Mouse (Mus musculus) embryonic stem cell, embryonic (primary cell): Measurements from ENCODE around the gene Erc2.

Source experiments
- CTCF ChIA-PET, 4 experiments: fragments of 300-600 bp in 2 of 4; fragments of 350-600 bp in 2 of 4; sonication (Branson Sonifier 250); formaldehyde crosslinking; loops; one replicate each; lab custom pipeline; 2022; ENCODE audit warnings: inconsistent platforms in 2 of 4; lab: Charles Lee
- POLR2A ChIA-PET, 4 experiments: fragments of 300-600 bp in 2 of 4; fragments of 350-600 bp in 2 of 4; sonication (Branson Sonifier 250); formaldehyde crosslinking; loops; one replicate each; lab custom pipeline; 2022; ENCODE audit warnings: antibody characterized with exemption in 4 of 4, inconsistent platforms in 1 of 4; lab: Charles Lee

The Erc2 gene

GRCm38 (mm10) chr14:27789066-27789898, 167.1 kb downstream of the Erc2 start:
- ChIA-PET POLR2A (interaction anchor here in 1 of 4 experiments (0.6 to 1.0 kb wide), 2 partner anchors 160 to 595 kb away, joined by 3 to 5 read pairs; no protein-coding TSS in a partner anchor), CTCF (no interaction called here)

GRCm38 (mm10) chr14:27798184-27798934, 176.1 kb downstream of the Erc2 start:
- CTCF ChIA-PET: interaction anchor here in 3 of 4 experiments (1.6 to 2.0 kb wide), 4 partner anchors 10 to 709 kb away, joined by 4 to 12 read pairs (median 8); no protein-coding TSS in a partner anchor
- POLR2A ChIA-PET: interaction anchor here (0.5 to 1.4 kb wide), 7 partner anchors 10 to 1881 kb away, joined by 3 to 5 read pairs (median 3); no protein-coding TSS in a partner anchor

GRCm38 (mm10) chr14:27800766-27801165, 178.5 kb downstream of the Erc2 start:
- ChIA-PET POLR2A (interaction anchor here in 1 of 4 experiments (0.8 kb wide), 1 partner anchor 159 kb away, joined by 3 read pairs; no protein-coding TSS in a partner anchor), CTCF (no interaction called here)

- POLR2A ChIA-PET: interaction anchor here in 1 of 4 experiments (0.5 kb wide), 1 partner anchor 615 kb away, joined by 4 read pairs; no protein-coding TSS in a partner anchor
- CTCF ChIA-PET: interaction anchor here in 1 of 4 experiments (0.6 to 1.6 kb wide), 2 partner anchors 223 to 704 kb away, joined by 3 to 5 read pairs; no protein-coding TSS in a partner anchor
These were observed 181.7 kb downstream of the Erc2 start for GRCm38 (mm10) chr14:27803961-27804360.

- ChIA-PET POLR2A (interaction anchor here in 1 of 4 experiments (0.9 kb wide), 1 partner anchor 209 kb away, joined by 3 read pairs; no protein-coding TSS in a partner anchor), CTCF (interaction anchor here in 1 of 4 experiments (0.7 to 0.9 kb wide), 2 partner anchors 32 to 483 kb away, joined by 3 read pairs; no protein-coding TSS in a partner anchor)
These were observed 182.8 kb downstream of the Erc2 start for GRCm38 (mm10) chr14:27805064-27805463.

- ChIA-PET CTCF (interaction anchor here (0.5 to 2.3 kb wide), 14 partner anchors 10 to 1303 kb away, joined by 3 to 12 read pairs (median 5); no protein-coding TSS in a partner anchor), POLR2A (interaction anchor here in 3 of 4 experiments (0.9 to 2.2 kb wide), 6 partner anchors 9 to 699 kb away, joined by 3 to 4 read pairs (median 3); partner anchors contain the start of gene Erc2 (in 1 of the 3))
These were observed 185.9 kb downstream of the Erc2 start for GRCm38 (mm10) chr14:27808080-27808479.

- POLR2A ChIA-PET: interaction anchor here (0.6 to 2.2 kb wide), 7 partner anchors 10 to 699 kb away, joined by 3 to 4 read pairs (median 3); partner anchors contain the start of gene Erc2 (in 1 of the 4)
- CTCF ChIA-PET: interaction anchor here (0.5 to 2.3 kb wide), 16 partner anchors 8 to 1302 kb away, joined by 3 to 12 read pairs (median 4); no protein-coding TSS in a partner anchor
These were observed 186.4 kb downstream of the Erc2 start for GRCm38 (mm10) chr14:27808523-27809114.

GRCm38 (mm10) chr14:27810790-27811189, 188.6 kb downstream of the Erc2 start:
- ChIA-PET POLR2A (interaction anchor here in 1 of 4 experiments (0.7 kb wide), 1 partner anchor 224 kb away, joined by 3 read pairs; no protein-coding TSS in a partner anchor), CTCF (interaction anchor here in 1 of 4 experiments (1.4 kb wide), 1 partner anchor 697 kb away, joined by 5 read pairs; no protein-coding TSS in a partner anchor)

- CTCF ChIA-PET: interaction anchor here in 1 of 4 experiments (1.4 kb wide), 1 partner anchor 696 kb away, joined by 5 read pairs; no protein-coding TSS in a partner anchor
- POLR2A ChIA-PET: interaction anchor here in 1 of 4 experiments (0.6 kb wide), 1 partner anchor 47 kb away, joined by 3 read pairs; no protein-coding TSS in a partner anchor
These were observed 189.4 kb downstream of the Erc2 start for GRCm38 (mm10) chr14:27811649-27812048.

GRCm38 (mm10) chr14:27815739-27816138, 193.5 kb downstream of the Erc2 start:
- ChIA-PET CTCF (interaction anchor here in 1 of 4 experiments (0.5 kb wide), 1 partner anchor 450 kb away, joined by 3 read pairs; no protein-coding TSS in a partner anchor), POLR2A (no interaction called here)

- ChIA-PET CTCF (no interaction called here), POLR2A (interaction anchor here in 1 of 4 experiments (0.6 kb wide), 1 partner anchor 761 kb away, joined by 4 read pairs; no protein-coding TSS in a partner anchor)
These were observed 196.8 kb downstream of the Erc2 start for GRCm38 (mm10) chr14:27818986-27819385.

- ChIA-PET CTCF (no interaction called here), POLR2A (no interaction called here)
These were observed 199.6 kb downstream of the Erc2 start for GRCm38 (mm10) chr14:27821801-27822200.

GRCm38 (mm10) chr14:27822566-27822965, 200.3 kb downstream of the Erc2 start:
- ChIA-PET POLR2A (no interaction called here), CTCF (interaction anchor here in 1 of 4 experiments (0.7 kb wide), 1 partner anchor 57 kb away, joined by 9 read pairs; no protein-coding TSS in a partner anchor)

- POLR2A ChIA-PET: no interaction called here
- CTCF ChIA-PET: interaction anchor here in 1 of 4 experiments (0.7 kb wide), 1 partner anchor 57 kb away, joined by 9 read pairs; no protein-coding TSS in a partner anchor
These were observed 200.8 kb downstream of the Erc2 start for GRCm38 (mm10) chr14:27823048-27823447.

- ChIA-PET CTCF (no interaction called here), POLR2A (interaction anchor here in 1 of 4 experiments (0.6 kb wide), 1 partner anchor 318 kb away, joined by 3 read pairs; no protein-coding TSS in a partner anchor)
These were observed 201.7 kb downstream of the Erc2 start for GRCm38 (mm10) chr14:27823897-27824296.

- CTCF ChIA-PET: no interaction called here
- POLR2A ChIA-PET: no interaction called here
These were observed 204.6 kb downstream of the Erc2 start for GRCm38 (mm10) chr14:27826829-27827228.

GRCm38 (mm10) chr14:27828089-27828488, 205.9 kb downstream of the Erc2 start:
- ChIA-PET POLR2A (no interaction called here), CTCF (no interaction called here)

- ChIA-PET POLR2A (no interaction called here), CTCF (no interaction called here)
These were observed 210.0 kb downstream of the Erc2 start for GRCm38 (mm10) chr14:27832196-27832595.
